Mouse (Mus musculus): Measurements from ENCODE around the gene Thada. TPM values are rescaled to one million over a fixed set of nuclear protein-coding genes. Genes with fewer than 3 reads are reported as not detected.
A peak's percentile ranks its signal among the peaks of the same experiment; 100 is the strongest.

Gene Thada
- total and polyA plus RNA-seq, 2 experiments from 2014 or later, result 3.3 to 15.7 TPM

DNA sequence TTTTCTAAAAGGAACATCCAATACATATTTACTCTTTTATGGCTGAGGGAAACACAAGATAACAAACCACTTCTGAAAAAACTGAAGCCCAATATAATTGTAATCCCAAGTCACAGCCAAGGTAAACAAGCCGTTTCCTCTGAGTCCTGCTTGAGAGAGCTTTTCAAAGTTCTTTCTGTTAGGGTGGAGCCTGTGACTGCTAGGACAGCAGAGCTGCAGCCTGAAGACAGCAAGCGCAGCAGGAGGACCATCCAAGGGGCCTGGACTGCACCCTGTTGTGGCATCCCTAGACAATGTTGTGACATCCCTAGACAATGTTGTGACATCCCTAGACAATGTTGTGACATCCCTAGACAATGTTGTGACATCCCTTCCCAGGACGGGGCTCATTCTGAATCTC is 197.6 kb downstream of the Thada start:
- no peaks in the 10 kb centered on the region for H3K4me1 ChIP-seq (ENCODE audit: insufficient read depth, low read length)
- no peak overlapping the region for H3K27ac ChIP-seq
- H3K9me3 ChIP-seq (ENCODE audit: low read length), result no peaks in the 10 kb centered on the region
- no peak overlapping the region for H3K4me3 ChIP-seq (ENCODE audit: low read length)
- WGBS, result 86% methylated on average over 3 of the region's 3 CpGs
- DNase-seq (ENCODE audit: low spot score) (no peak), ATAC-seq (no peak)
- H3K4me2 ChIP-seq (ENCODE audit: low read depth, low read length), result no peak overlapping the region
- H3K36me3 ChIP-seq (ENCODE audit: insufficient read depth, low read length), result no peaks in the 10 kb centered on the region
- no peak for TF ChIP-seq CTCF (IDR thresholded peaks at IDR 0.05; ENCODE audit: low read depth)
- no peak overlapping the region for H3K9ac ChIP-seq (replicated peaks; ENCODE audit: low read length)
- no peaks in the 10 kb centered on the region for H3K27me3 ChIP-seq (ENCODE audit: insufficient read depth, low read length)

DNA sequence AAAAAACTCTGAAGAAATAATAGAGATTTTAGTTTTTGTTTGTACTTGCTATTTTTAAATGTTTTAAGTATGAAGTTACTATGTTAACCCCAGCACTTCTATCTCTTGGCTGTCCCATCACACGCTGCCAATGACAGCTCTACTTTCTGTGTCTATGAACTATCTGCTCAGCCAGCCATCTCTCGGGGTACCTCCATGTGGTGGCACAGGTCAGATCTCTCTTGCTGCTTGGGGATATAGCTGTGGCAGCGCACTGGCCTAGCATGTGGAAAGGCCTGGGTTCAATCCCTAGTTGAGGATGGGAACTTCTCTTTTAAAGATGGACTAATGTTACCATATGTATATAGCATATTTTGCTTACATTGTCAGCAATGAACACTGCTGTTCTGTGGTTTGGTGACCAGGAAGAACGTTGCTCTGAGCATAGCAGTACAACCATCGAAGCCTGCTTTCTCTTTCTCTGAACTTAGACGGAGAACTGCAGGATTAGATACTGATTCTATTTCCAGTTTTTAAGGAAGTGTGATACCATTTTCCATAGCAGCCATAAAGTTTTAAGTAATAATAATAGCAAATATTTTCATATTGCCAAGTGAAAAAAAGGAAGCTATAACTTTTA is 198.4 kb downstream of the Thada start:
- no peak for ATAC-seq
- DNase-seq (ENCODE audit: low spot score), result no peak
- WGBS, result 94% methylated on average over 6 of the region's 6 CpGs
- no peak overlapping the region for H3K4me2 ChIP-seq (ENCODE audit: low read depth, low read length)
- H3K4me3 ChIP-seq (ENCODE audit: low read length), result no peak overlapping the region
- no peaks in the 10 kb centered on the region for H3K9me3 ChIP-seq (ENCODE audit: low read length)
- TF ChIP-seq CTCF (IDR thresholded peaks at IDR 0.05; ENCODE audit: low read depth), result no peak
- no peaks in the 10 kb centered on the region for H3K27me3 ChIP-seq (ENCODE audit: insufficient read depth, low read length)
- no peak overlapping the region for H3K9ac ChIP-seq (replicated peaks; ENCODE audit: low read length)
- H3K27ac ChIP-seq, result no peak overlapping the region
- no peaks in the 10 kb centered on the region for H3K36me3 ChIP-seq (ENCODE audit: insufficient read depth, low read length)
- H3K4me1 ChIP-seq (ENCODE audit: insufficient read depth, low read length), result no peaks in the 10 kb centered on the region

DNA sequence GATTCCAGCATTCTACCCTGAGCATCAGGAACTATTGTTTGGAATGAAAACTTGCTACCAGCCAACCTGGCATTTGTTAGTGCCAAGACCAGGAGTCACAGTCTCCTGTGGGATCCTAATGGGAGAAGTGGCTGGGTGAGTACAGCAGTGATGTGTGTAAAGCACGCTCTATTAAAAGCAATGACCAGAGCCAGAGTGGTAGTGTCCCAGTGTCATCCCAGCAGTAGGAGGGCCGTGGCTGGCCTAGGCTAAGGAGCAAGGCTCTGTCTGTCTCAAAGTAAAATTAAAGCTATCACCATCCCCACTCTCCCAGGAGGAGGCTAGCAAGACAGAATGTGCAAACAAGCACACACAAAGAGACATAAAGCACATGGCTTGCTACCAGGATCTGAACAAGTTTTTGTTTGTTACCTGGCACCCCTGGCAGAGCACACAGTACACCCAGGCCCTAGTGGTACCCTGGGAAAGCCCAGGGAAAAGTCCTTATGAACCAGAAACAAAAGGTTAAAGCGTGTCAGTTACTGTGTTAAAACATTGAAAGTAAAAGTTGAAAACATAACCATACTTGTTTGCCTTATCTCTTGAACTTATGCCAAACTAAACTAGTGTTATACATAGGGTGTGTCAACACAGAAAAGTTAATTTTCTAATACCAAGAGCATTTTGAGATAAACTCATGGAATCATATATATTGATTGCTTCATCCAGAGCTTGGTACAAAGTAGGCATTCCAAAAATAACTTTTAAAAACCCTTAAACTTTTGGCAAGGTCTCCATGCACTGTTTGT is 199.7 kb downstream of the Thada start:
- H3K4me2 ChIP-seq (ENCODE audit: low read depth, low read length), result no peak overlapping the region

DNA sequence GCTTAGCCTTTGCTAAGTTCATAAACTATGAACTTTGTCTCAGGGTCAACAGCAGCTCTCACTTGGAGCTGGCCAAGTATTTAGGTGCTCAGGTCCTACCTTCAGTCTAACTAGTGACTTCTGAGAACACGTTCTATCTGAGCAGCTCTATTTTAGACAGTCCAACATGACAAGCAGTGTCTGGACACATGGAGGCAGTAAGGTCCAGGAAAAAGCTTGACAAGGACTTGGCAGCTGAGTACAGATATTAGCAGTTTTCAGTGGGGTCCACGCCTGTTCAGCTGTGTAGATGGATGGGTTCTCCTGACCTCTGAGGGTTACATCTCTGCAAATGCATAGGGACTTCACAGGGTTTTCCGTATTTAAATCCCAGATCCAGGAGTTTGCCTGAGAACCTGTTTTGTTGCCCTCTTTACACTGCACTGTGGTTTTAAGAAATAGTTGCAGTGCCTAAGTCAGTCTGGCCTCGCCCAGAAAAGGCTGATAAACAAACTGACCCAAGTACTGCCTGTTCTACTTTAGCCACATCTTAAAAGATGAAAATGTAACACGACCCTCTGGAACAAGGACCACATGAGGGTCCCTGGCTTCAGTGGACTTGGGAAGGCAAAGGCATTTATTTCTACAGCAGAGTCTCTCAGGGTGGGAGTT is 200.4 kb downstream of the Thada start:
- Histone ChIP-seq H3K9ac (replicated peaks; ENCODE audit: low read length) (no peak overlapping the region), H3K4me1 (ENCODE audit: insufficient read depth, low read length) (no peaks in the 10 kb centered on the region), H3K27ac (no peak overlapping the region), H3K27me3 (ENCODE audit: insufficient read depth, low read length) (no peaks in the 10 kb centered on the region), H3K9me3 (ENCODE audit: low read length) (no peaks in the 10 kb centered on the region), H3K4me2 (ENCODE audit: low read depth, low read length) (no peak overlapping the region), H3K4me3 (ENCODE audit: low read length) (no peak overlapping the region), H3K36me3 (ENCODE audit: insufficient read depth, low read length) (no peaks in the 10 kb centered on the region)
- WGBS, result 72% methylated on average over 5 of the region's 5 CpGs
- no peak for ATAC-seq
- no peak for DNase-seq (ENCODE audit: low spot score)
- peak; percentile 18; the same call in 1 of the 2 replicates for TF ChIP-seq CTCF (IDR thresholded peaks at IDR 0.05; ENCODE audit: low read depth)

More for the DNA sequence above, 199.7 kb downstream of the Thada start:
- no peak for TF ChIP-seq CTCF (IDR thresholded peaks at IDR 0.05; ENCODE audit: low read depth)
- no peaks in the 10 kb centered on the region for H3K36me3 ChIP-seq (ENCODE audit: insufficient read depth, low read length)
- no peaks in the 10 kb centered on the region for H3K4me1 ChIP-seq (ENCODE audit: insufficient read depth, low read length)
- WGBS, result 85% methylated on average over 3 of the region's 3 CpGs
- H3K27ac ChIP-seq, result no peak overlapping the region; the same call in 1 of the 2 replicates
- ATAC-seq (no peak), DNase-seq (ENCODE audit: low spot score) (no peak)
- no peaks in the 10 kb centered on the region for H3K9me3 ChIP-seq (ENCODE audit: low read length)
- H3K27me3 ChIP-seq (ENCODE audit: insufficient read depth, low read length), result no peaks in the 10 kb centered on the region
- no peak overlapping the region for H3K9ac ChIP-seq (replicated peaks; ENCODE audit: low read length)
- no peak overlapping the region for H3K4me3 ChIP-seq (ENCODE audit: low read length)

DNA sequence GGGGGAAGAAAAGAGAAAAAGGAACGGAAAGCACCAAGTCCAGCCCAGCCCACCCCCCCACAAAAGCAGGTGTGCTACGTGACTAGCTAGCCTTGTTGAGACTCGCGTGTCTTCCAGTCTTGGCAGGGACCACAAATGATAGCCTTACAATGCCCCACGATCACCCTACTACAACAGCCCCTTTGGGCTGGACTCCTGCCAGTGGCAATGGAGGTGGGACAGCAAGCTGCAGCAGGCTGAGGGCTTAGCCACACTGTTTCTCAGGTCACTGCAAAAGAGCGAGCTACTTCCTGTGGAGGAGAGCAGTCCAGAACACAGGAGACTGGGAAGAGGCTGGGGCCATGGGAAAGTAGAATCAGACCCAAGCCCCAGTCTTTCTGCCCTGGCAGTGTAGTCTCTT is 201.7 kb downstream of the Thada start:
- no peak for DNase-seq (ENCODE audit: low spot score)
- no peak overlapping the region for H3K9ac ChIP-seq (replicated peaks; ENCODE audit: low read length)
- no peaks in the 10 kb centered on the region for H3K9me3 ChIP-seq (ENCODE audit: low read length)
- H3K27me3 ChIP-seq (ENCODE audit: insufficient read depth, low read length), result no peaks in the 10 kb centered on the region
- H3K4me1 ChIP-seq (ENCODE audit: insufficient read depth, low read length), result no peaks in the 10 kb centered on the region
- no peak overlapping the region for H3K4me2 ChIP-seq (ENCODE audit: low read depth, low read length)
- H3K4me3 ChIP-seq (ENCODE audit: low read length), result no peak overlapping the region
- H3K27ac ChIP-seq, result no peak overlapping the region
- H3K36me3 ChIP-seq (ENCODE audit: insufficient read depth, low read length), result no peaks in the 10 kb centered on the region
- TF ChIP-seq CTCF (IDR thresholded peaks at IDR 0.05; ENCODE audit: low read depth), result no peak
- no peak for ATAC-seq
- 72% methylated on average over 6 of the region's 6 CpGs for WGBS

DNA sequence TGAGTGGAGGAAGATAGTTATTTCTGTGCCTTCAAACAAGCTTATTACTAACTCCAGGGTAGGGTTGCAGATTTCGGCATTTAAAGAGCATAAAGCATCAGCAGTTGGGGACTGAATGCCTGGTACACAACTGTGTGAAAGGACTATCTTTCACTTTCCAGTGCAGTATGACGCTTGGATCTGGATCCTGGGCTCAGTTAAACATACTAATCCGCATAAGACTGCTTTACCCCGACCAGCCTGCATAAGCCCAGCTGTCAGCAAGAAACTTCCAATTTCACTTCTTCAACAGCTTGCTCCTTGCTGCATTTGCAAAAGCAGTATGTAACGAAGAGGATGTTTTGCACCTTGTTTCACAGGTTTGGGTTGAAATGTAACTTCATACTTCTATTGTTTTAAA is 202.4 kb downstream of the Thada start:
- DNase-seq (ENCODE audit: low spot score) (no peak), ATAC-seq (no peak)
- Histone ChIP-seq H3K27me3 (ENCODE audit: insufficient read depth, low read length) (no peaks in the 10 kb centered on the region), H3K4me1 (ENCODE audit: insufficient read depth, low read length) (peaks cover 5% of the 10 kb centered on the region; the same call in 1 of the 2 replicates), H3K4me2 (ENCODE audit: low read depth, low read length) (no peak overlapping the region), H3K36me3 (ENCODE audit: insufficient read depth, low read length) (no peaks in the 10 kb centered on the region), H3K27ac (no peak overlapping the region), H3K9ac (replicated peaks; ENCODE audit: low read length) (no peak overlapping the region), H3K9me3 (ENCODE audit: low read length) (no peaks in the 10 kb centered on the region), H3K4me3 (ENCODE audit: low read length) (no peak overlapping the region)
- whole genome bisulfite sequencing, result 73% methylated on average over 5 of the region's 5 CpGs
- no peak for TF ChIP-seq CTCF (IDR thresholded peaks at IDR 0.05; ENCODE audit: low read depth)

All from hindbrain, postnatal 0 days (tissue).